Mouse (Mus musculus) kidney, embryonic 16.5 days (tissue): ENCODE results near the gene Slco2a1. TPM values are rescaled to one million over a fixed set of nuclear protein-coding genes. Genes with fewer than 3 reads are reported as not detected.
A peak's percentile ranks its signal among the peaks of the same experiment; 100 is the strongest.

Experiments
- ATAC-seq: fragments of 200-750 bp; cut with Nextera tagmentation; 2 replicates; pipeline ENCODE4 v1.8.0; 2017; ENCODE audit warnings: moderate TSS enrichment; ENCODE audit not compliant: low FRiP score, low TSS enrichment
- H3K27ac ChIP-seq: fragments of 300-500 bp; sonication (generic); 2 replicates; pipeline ENCODE4 v1.5.1; 2014; ENCODE audit warnings: low read length
- H3K27me3 ChIP-seq: fragments of 300-500 bp; sonication (generic); 2 replicates; pipeline ENCODE4 v1.6.1; 2014; ENCODE audit warnings: low read length, control low read depth, mixed read lengths; ENCODE audit not compliant: insufficient read depth
- H3K36me3 ChIP-seq: fragments of 300-500 bp; sonication (generic); 2 replicates; pipeline ENCODE4 v1.6.1; 2014; ENCODE audit warnings: low read length, control low read depth, mixed read lengths; ENCODE audit not compliant: insufficient read depth
- H3K4me1 ChIP-seq: fragments of 300-500 bp; sonication (generic); 2 replicates; pipeline ENCODE4 v1.6.1; 2014; ENCODE audit warnings: low read length, control low read depth, mixed read lengths; ENCODE audit not compliant: insufficient read depth
- H3K4me2 ChIP-seq: fragments of 300-500 bp; sonication (generic); replicated peaks from 2 replicates; pipeline ENCODE4 v1.6.1; 2014; ENCODE audit warnings: low read depth, low read length
- H3K4me3 ChIP-seq: fragments of 300-500 bp; sonication (generic); 2 replicates; pipeline ENCODE4 v1.5.1; 2014; ENCODE audit warnings: mild to moderate bottlenecking, low read length
- H3K9ac ChIP-seq: fragments of 300-500 bp; sonication (generic); replicated peaks from 2 replicates; pipeline ENCODE4 v1.6.1; 2014; ENCODE audit warnings: low read length
- H3K9me3 ChIP-seq: fragments of 300-500 bp; sonication (generic); 2 replicates; pipeline ENCODE4 v1.6.1; 2016; ENCODE audit warnings: low read length, control low read depth
- WGBS: fragments of 180-500 bp; shearing (Covaris S2); extraction: QIAGEN DNeasy Blood & Tissue Kit; methylation state at CpG from one replicate; pipeline ENCODE4 v1.1.7; 2014; 5-methylcytosine and 5-hydroxymethylcytosine counted together
- polyA plus RNA-seq: library from polyadenylated mRNA; unstranded; fragments of >200 nt; fragmentation: Nextera tagmentation; extraction: Ambion mirVana; gene quantifications from 2 replicates; pipeline ENCODE4 v1.2.1, GENCODE M21; 2015

Slco2a1 gene
- polyA plus RNA-seq, 1 experiment from 2014 or later, result 8.2 TPM

DNA sequence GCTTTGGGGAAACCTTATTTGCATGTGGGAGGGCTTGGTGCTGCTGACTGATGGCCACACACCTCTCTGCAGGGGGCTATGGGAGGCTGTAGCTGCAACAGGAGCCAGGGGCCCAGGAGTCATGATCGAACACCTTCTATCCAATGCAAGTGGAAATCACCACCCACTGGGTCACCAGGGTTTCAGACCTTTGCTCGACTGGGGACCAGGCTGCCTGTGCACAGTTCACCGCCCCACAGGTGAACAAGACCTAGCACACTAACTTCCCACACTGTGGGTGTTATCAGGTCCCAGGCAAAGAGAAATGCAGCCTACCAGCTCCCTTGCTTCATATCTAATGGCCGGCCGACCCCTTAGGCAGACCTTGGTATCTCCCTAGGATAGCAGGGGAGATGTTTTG, 8.1 kb upstream of the Slco2a1 start:
- H3K27ac ChIP-seq, result no peak overlapping the region
- 0 out of 2 replicates have a peak, but pooled peaks cover 7% of the 10 kb centered on the region for H3K4me1 ChIP-seq
- H3K4me2 ChIP-seq, result no peak overlapping the region
- 85% methylated on average over 5 of the region's 5 CpGs for WGBS
- H3K27me3 ChIP-seq, result no peaks in the 10 kb centered on the region
- no peaks in the 10 kb centered on the region for H3K36me3 ChIP-seq
- ATAC-seq, result no peak
- no peaks in the 10 kb centered on the region for H3K9me3 ChIP-seq
- no peak overlapping the region for H3K9ac ChIP-seq
- H3K4me3 ChIP-seq, result no peak overlapping the region

DNA sequence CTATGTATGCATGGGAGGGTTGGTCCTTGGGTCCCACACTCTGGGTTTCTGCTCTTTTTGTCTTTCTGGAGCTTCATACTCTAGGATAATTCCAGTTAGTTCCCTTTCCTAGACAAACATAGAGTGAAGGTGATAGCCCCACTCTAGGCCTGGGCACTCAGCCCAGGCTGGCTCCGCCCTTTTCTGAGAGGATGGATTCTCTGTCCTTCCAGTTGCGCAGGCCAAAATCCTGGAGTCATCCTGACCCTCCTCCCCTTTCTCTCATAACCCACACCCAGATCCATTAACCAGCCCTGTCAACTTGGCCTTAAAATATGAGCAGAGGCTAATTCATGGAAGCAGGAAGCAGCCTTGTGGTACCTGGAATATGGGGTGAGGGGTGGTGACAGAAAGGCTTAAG, 6.7 kb upstream of the Slco2a1 start:
- ATAC-seq, result no peak
- 91% methylated on average over 2 of the region's 2 CpGs for WGBS
- Histone ChIP-seq H3K4me2 (no peak overlapping the region), H3K27ac (no peak overlapping the region), H3K27me3 (no peaks in the 10 kb centered on the region), H3K36me3 (no peaks in the 10 kb centered on the region), H3K4me1 (0 out of 2 replicates have a peak, but pooled peaks cover 7% of the 10 kb centered on the region), H3K9me3 (no peaks in the 10 kb centered on the region), H3K4me3 (no peak overlapping the region), H3K9ac (no peak overlapping the region)

GRCm38 (mm10) chr9:102982376-102982775, 6.1 kb upstream of the Slco2a1 start:
- no peaks in the 10 kb centered on the region for H3K36me3 ChIP-seq
- H3K9me3 ChIP-seq, result no peaks in the 10 kb centered on the region
- H3K4me3 ChIP-seq, result no peak overlapping the region
- no peak for ATAC-seq
- WGBS, result 81% methylated on average over 3 of the region's 3 CpGs
- no peak overlapping the region for H3K27ac ChIP-seq
- H3K4me1 ChIP-seq, result 0 out of 2 replicates have a peak, but pooled peaks cover 7% of the 10 kb centered on the region
- H3K9ac ChIP-seq, result no peak overlapping the region
- H3K4me2 ChIP-seq, result no peak overlapping the region
- no peaks in the 10 kb centered on the region for H3K27me3 ChIP-seq

- Histone ChIP-seq H3K4me1 (no peaks in the 10 kb centered on the region), H3K9me3 (no peaks in the 10 kb centered on the region), H3K27ac (no peak overlapping the region), H3K27me3 (no peaks in the 10 kb centered on the region), H3K4me3 (no peak overlapping the region), H3K36me3 (no peaks in the 10 kb centered on the region), H3K4me2 (no peak overlapping the region), H3K9ac (no peak overlapping the region)
- no peak for ATAC-seq
- 50% methylated on average over 1 of the region's 1 CpGs for WGBS
Measured at GRCm38 (mm10) chr9:102985111-102985510, 3.4 kb upstream of the Slco2a1 start.

- 21% methylated on average over 4 of the region's 4 CpGs for WGBS
- H3K9me3 ChIP-seq, result no peaks in the 10 kb centered on the region
- H3K4me3 ChIP-seq, result no peak overlapping the region
- H3K9ac ChIP-seq, result no peak overlapping the region
- no peak overlapping the region for H3K4me2 ChIP-seq
- no peaks in the 10 kb centered on the region for H3K4me1 ChIP-seq
- ATAC-seq, result no peak
- H3K36me3 ChIP-seq, result no peaks in the 10 kb centered on the region
- no peak overlapping the region for H3K27ac ChIP-seq
- no peaks in the 10 kb centered on the region; the same call in 1 of the 2 replicates for H3K27me3 ChIP-seq
Measured at GRCm38 (mm10) chr9:102985939-102986338, 2.6 kb upstream of the Slco2a1 start.

GRCm38 (mm10) chr9:102990306-102991133, 2.0 kb downstream of the Slco2a1 start:
- H3K36me3 ChIP-seq, result no peaks in the 10 kb centered on the region
- no peak overlapping the region for H3K4me3 ChIP-seq
- ATAC-seq, result no peak
- WGBS, result 51% methylated on average over 6 of the region's 6 CpGs
- H3K9me3 ChIP-seq, result no peaks in the 10 kb centered on the region
- H3K27ac ChIP-seq, result no peak overlapping the region
- H3K9ac ChIP-seq, result no peak overlapping the region
- H3K4me2 ChIP-seq, result no peak overlapping the region
- peaks cover 5% of the 10 kb centered on the region for H3K27me3 ChIP-seq
- peaks cover 9% of the 10 kb centered on the region; the same call in 1 of the 2 replicates for H3K4me1 ChIP-seq

DNA sequence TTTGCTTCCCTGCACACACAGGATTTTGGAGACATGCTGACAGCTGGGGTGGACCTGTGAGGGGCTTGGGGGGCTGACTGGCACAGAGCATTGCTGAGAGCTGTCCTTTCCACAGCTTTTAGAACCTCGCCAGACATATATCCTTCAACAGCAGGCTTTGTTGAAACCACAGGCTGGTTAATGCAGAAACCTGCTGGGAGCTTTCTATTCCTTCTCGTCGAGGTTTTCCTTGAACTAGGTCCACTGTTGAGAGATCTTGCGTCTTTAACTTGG, 2.6 kb downstream of the Slco2a1 start:
- no peak for ATAC-seq
- Histone ChIP-seq H3K4me3 (no peak overlapping the region), H3K9ac (no peak overlapping the region), H3K36me3 (no peaks in the 10 kb centered on the region), H3K9me3 (no peaks in the 10 kb centered on the region), H3K4me1 (peaks cover 10% of the 10 kb centered on the region), H3K27ac (no peak overlapping the region), H3K27me3 (peaks cover 5% of the 10 kb centered on the region), H3K4me2 (no peak overlapping the region)
- 88% methylated on average over 4 of the region's 4 CpGs for WGBS

- ATAC-seq, result no peak
- Histone ChIP-seq H3K4me2 (no peak overlapping the region), H3K4me1 (peaks cover 16% of the 10 kb centered on the region), H3K4me3 (no peak overlapping the region), H3K27me3 (peaks cover 5% of the 10 kb centered on the region), H3K36me3 (no peaks in the 10 kb centered on the region), H3K9me3 (no peaks in the 10 kb centered on the region), H3K27ac (0 out of 2 replicates have a peak overlapping the region, but pooled peaks have one; percentile 3), H3K9ac (no peak overlapping the region)
- 33% methylated on average over 6 of the region's 6 CpGs for WGBS
Measured at GRCm38 (mm10) chr9:102992877-102993276, 4.4 kb downstream of the Slco2a1 start.

DNA sequence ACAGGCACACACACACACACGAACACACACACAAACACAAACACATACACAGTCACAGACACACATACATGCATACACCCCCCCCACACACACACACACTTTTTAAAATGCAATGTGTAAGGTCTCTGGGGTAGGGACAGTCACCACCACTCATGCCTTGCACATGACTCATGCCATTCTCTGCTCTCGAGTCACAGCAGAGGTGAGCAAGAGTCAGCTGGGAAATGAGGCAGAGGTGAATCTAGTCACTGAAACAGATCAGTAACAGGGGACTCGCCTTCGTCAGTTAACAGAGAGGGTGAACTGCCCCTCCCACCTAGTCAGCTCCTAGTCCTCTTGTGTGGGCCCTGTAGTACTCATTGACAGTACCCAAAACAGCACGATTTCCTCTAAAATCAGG, 5.3 kb downstream of the Slco2a1 start:
- H3K4me1 ChIP-seq, result peaks cover 16% of the 10 kb centered on the region
- ATAC-seq, result 0 out of 2 replicates have a peak, but pooled peaks have one; percentile 29
- no peaks in the 10 kb centered on the region for H3K36me3 ChIP-seq
- H3K4me3 ChIP-seq, result no peak overlapping the region
- no peak overlapping the region for H3K9ac ChIP-seq
- 57% methylated on average over 5 of the region's 5 CpGs for WGBS
- H3K27me3 ChIP-seq, result peaks cover 5% of the 10 kb centered on the region
- no peak overlapping the region for H3K4me2 ChIP-seq
- H3K9me3 ChIP-seq, result no peaks in the 10 kb centered on the region
- H3K27ac ChIP-seq, result no peak overlapping the region

DNA sequence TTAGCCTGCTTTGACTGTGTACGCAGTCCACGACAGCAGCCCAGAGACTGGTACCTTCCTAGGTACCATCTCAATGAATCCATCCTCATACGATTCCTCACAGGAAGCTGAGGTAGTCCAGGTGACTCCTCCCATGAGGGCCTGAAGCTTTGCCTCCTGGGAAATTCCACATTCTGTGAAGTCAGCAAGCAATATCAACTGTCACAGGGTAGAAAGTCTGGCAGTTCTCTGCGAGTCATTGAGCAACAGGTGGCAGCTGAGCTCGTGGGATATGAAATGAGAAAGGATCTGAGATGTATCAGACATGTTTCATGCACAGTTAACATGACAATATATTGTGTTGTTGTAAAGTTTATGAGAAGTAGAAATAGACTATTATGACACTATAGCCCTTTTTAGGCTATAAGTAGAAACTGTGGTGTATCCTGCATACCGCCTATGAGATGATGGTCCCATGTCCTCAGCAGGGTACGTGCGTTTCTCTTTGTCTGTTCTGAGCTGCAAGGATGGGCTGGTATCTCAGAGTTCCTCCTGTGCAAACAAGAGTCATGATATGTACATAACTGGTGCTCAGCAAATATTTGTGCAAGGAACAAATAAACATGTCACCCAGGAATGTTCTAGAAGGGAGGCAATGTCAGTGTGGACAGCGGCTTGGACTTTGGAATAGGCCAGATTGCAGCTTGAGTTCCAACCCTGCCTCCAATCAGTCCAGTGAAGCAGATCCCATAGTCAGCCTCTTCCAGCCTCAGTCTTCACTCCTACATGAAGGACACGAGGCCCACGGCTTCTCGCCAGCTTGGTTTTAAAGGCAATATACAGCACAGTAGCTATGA, 7.5 kb downstream of the Slco2a1 start:
- WGBS, result 56% methylated on average over 12 of the region's 12 CpGs
- no peak overlapping the region for H3K4me2 ChIP-seq
- H3K9ac ChIP-seq, result no peak overlapping the region
- ATAC-seq, result 0 out of 2 replicates have a peak, but pooled peaks have one; percentile 17
- H3K4me1 ChIP-seq, result peaks cover 16% of the 10 kb centered on the region
- H3K9me3 ChIP-seq, result no peaks in the 10 kb centered on the region
- no peak overlapping the region for H3K4me3 ChIP-seq
- no peak overlapping the region for H3K27ac ChIP-seq
- H3K27me3 ChIP-seq, result peaks cover 5% of the 10 kb centered on the region; the same call in 1 of the 2 replicates
- H3K36me3 ChIP-seq, result no peaks in the 10 kb centered on the region
